Mouse (Mus musculus) heart, postnatal 10 days (tissue): ENCODE data around the gene Ift27. TPM values are rescaled to one million over a fixed set of nuclear protein-coding genes. Genes with fewer than 3 reads are reported as not detected.
A peak's percentile ranks its signal among the peaks of the same experiment; 100 is the strongest.

ENCODE experiments used
- DNase-seq, 2 experiments: peaks; one replicate each; pipeline ENCODE4 v3.0.0; 2021
- intact Hi-C: fragments of 180-260 bp; cut with DNase I; formaldehyde crosslinking; loops from one replicate; pipeline ENCODE4 v1.15.1; 2025
- total RNA-seq, 2 experiments: library from RNA; stranded (reverse); gene quantifications; 2 replicates each; pipeline ENCODE4 v1.2.3; 2021

The Ift27 gene
- 10 to 100 TPM; 14.2 to 20.7 TPM for total RNA-seq

GRCm38 (mm10) chr15:78173972-78174886 lies at the start of gene Ift27:
Gene Ift27, minus strand, starts transcription at chr15:78174107.
- intact Hi-C loops, result loop anchor here (5.0 kb wide), 1 partner anchor 202 kb away; the partner anchor contains the start of gene Eif3d

DNA sequence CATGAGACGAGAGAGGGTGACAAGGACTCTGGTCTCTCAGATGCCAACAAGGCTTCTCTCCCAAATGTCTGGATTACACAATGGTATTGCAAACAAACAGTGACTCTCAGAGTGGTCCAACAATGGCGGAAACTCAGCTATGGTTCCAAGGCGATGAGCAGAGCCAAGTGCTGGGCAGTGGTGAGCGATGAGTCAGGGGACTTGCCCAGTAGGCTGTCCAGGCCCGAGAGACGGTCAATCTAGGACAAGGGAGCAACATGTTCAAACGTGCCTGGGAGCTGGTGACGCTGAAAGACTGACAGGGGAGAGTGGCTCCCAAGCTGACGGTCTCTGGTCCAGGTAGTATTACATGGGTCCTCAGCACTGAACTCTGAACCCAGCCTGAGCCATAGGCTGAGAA lies 41.4 kb upstream of the Ift27 start:
- intact Hi-C loops, result no loop called here
- DNase-seq, result no peak

More at GRCm38 (mm10) chr15:78173972-78174886, at the start of gene Ift27:
- DNase-seq, result peak; percentile 98 to 99

GRCm38 (mm10) chr15:78211367-78211766 lies 37.5 kb upstream of the Ift27 start:
- intact Hi-C loops, result no loop called here
- no peak for DNase-seq

GRCm38 (mm10) chr15:78210203-78210602 lies 36.3 kb upstream of the Ift27 start:
- intact Hi-C loops, result no loop called here

DNA sequence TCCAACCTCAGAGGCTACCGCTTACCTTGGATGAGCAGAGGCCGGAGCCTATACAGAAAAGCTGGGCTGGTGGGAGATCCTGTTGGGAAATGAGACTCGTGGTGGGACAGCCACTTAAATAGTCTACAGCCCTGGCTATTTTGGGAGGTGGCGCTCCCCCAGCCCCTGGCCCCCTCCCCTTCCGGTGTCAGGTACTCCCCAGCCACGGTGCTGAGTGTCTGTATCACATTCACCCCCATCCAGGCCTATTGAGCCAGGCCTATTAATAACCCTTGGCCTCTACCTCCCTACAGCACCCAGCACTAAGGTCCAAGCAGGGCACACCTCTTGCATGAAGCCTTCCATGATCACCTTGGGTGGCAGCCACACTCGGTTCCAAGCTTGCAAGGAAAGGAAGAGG lies 32.4 kb upstream of the Ift27 start, which contains the start of gene Pvalb:
Pvalb (minus strand) TSS at position 89 of the 400 bp plus-strand sequence.
- DNase-seq, result no peak
- intact Hi-C loops, result no loop called here

More at GRCm38 (mm10) chr15:78210203-78210602, 36.3 kb upstream of the Ift27 start:
- no peak for DNase-seq

DNA sequence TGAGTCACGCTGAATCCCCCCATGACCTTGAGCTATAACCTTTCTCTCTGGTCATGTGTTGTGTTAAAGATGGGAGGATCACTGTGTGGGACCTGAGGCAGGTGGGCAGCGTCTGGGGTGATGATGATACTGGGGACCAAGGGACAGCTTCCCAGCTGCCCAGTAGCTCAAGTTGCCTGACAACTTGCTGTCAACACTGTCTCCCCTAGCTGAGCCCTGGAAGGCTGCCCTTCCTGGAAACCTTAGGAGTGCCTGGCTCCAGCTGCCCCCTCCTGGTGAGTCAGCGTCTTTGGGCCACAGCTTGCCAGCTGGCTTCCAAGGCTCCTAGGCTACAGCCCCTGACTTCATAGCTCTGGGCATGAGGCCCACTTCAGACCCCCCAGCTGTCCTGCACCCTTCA lies 31.3 kb upstream of the Ift27 start:
- intact Hi-C loops, result no loop called here
- DNase-seq, result peak; percentile 47 to 59

- intact Hi-C loops, result no loop called here
- peak; percentile 36 to 45 for DNase-seq
These were observed 30.3 kb upstream of the Ift27 start for GRCm38 (mm10) chr15:78204053-78204847.

- intact Hi-C loops, result no loop called here
- no peak for DNase-seq
These were observed 21.4 kb upstream of the Ift27 start for GRCm38 (mm10) chr15:78195096-78195880.

DNA sequence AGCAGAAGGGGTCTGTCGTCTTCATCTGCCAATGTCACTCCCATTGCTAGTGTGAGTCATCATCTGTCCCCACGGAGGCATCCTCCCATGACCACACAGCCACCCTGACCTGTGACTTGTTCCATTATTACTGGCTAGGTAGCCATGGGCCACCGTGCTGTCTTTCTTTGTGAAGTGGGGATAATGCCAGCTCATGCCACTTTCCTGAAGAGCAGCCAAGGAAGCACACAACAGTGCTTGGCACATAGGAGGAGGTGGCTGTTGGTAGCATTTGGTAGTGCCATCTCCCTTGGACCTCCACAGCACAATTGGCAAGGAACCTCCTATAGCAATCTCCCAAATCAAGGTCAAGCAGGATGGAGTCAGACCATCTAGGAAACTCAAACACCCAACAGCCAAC lies 20.4 kb upstream of the Ift27 start:
- intact Hi-C loops, result no loop called here
- no peak for DNase-seq

DNA sequence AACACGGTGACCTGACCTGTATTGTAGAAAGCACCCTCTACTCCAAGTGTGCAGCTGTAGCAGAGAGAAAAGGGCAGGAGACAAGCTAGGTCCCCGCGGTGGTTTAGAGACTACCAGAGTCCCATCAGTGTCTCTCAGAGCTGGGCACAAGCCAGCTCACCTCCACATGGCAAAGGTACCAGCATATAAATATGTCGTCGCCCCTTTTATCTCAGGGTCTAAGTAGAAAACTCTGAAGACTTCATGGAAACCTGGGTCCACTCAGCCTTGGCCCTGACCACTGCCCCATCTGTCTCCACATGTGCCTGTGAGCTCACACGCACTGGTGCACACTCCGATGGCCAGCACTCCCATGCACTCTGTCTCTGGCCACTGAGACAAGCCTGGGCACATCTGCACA lies 15.7 kb upstream of the Ift27 start:
- intact Hi-C loops, result no loop called here
- DNase-seq, result no peak

GRCm38 (mm10) chr15:78188546-78188945 lies 14.6 kb upstream of the Ift27 start:
- intact Hi-C loops, result no loop called here
- no peak for DNase-seq

DNA sequence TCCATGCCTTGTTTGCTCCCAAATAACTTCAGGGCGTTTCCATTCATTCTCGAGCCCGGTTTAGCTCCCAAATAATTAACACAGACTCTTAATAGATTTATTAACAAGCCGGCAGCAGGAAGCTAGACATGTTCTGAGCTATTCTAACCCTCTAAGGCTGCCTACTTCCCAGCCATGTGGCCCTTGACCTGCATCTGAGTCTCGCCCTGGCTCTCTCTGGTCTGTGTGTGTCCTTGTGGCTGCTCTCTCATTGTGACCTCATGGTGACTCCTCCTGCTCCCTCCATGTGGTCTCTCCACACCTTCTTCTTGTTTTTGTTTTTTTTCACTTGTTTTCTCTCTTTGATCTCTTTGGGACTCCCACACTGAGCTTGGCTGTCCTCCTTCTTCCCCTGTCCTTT lies 13.0 kb upstream of the Ift27 start:
- DNase-seq, result no peak
- intact Hi-C loops, result no loop called here

DNA sequence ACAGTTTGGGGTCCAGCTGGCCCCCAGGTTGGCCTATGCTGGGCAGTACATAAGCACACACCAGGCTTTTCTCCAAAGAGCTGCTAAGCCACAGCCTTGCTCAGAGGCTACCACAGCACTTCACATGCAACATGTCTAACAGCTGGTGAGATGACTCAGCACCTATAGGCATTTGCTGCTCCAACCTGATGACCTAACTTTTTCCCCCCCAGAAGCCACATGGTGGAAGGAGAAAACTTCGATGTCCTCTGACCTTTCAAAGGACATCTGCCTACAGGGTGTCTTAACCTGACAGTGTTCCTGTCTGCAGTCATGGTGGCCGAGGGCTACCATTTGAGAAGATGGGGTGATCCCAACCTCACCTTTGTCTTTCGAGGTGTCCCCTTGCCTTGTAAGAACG lies 11.7 kb upstream of the Ift27 start:
- intact Hi-C loops, result no loop called here
- no peak for DNase-seq

DNA sequence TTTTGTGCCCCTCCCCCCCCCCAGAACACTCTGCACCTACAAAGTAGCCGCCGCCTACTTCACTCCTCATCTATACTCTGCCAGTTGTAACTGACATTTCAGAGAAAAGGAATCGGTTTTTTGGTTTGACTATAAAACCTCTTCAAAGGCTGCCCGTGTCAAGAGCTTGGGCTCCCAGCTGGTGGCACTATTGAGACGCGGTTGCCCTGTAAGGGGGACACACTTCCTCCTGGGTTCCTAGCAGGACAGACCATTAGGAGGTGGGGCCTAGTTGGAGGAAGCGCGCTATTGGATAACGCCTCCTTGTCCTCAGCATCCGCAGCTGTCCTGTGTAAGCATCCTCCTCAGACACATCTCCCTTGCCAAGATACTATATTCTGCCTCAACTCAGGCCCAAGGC lies 10.9 kb upstream of the Ift27 start:
- peak; percentile 32 to 62 for DNase-seq
- intact Hi-C loops, result no loop called here

DNA sequence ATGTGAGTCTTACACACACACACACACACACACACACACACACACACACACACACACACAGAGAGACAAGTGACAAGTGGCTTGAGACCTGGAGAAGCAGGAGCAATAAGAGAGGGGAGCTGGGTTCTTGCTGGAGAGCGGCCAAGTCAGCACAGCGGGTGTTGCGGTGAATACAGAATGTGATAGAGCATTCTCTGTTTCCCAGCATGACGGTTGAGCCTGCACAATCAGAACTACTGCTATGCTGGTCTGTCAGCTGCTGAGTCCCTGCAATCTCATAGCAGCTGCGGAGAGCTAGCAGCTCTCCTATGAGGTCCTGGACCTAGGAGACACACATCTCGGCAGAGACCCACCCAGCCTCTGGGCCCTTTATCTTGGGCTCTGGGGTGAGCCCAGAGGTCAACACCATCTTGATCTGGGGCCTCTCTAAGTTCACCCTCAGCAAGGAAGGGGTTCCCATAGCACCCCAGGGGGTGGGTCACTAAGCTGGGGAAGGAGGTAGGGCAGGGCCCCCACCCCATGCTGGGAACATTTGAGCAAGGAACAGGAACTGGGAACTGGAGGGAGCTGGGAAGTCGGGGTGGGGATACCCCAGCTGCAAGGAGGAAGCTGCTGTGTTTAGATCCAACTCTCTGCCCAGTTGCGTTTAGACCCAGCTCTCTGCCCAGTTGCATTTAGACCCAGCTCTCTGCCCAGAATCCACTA lies 7.9 kb upstream of the Ift27 start:
- intact Hi-C loops, result no loop called here
- no peak for DNase-seq

DNA sequence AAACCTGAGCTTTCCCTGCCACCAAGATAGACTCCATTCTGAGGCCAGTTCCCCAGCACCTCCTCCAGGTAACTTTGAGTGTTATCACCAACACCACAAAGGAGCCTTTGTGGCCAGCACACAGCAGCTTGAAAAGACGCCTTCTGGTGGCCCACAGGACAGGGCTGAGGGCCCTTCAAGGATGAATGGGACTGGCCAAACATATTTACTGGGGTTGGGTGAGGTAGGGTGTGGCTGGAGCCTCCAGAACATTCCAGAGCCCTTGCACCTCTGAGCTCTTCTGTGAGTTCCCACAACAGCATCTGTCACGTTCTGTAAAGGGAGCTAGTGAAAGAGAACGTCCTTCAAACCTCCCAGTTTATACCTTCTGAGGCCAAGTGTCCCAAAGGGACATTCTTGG lies 5.9 kb upstream of the Ift27 start:
- no peak for DNase-seq
- intact Hi-C loops, result loop anchor here (2.0 to 5.0 kb wide), 4 partner anchors 59 to 353 kb away; partner anchors contain the start of gene C1qtnf6

DNA sequence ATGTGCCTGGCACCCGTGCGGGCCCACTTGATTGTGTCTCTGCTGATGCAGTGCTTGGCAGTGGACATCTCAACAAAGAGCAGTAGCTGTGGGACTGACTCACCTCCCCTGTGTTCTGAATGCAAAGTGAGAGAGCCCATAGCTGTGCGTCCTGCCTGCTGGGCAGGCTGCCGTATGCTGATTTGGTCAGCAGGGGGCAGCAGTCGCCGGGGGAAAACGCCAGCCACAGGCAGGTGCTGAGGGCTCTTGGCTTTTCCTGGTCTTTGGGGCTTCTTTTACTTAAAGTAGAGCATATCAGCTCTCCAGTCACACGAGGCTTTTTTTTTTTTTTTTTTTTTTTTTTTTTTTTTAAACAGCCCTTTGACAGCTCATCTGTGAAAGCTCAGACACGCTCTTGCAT lies 4.5 kb upstream of the Ift27 start:
- intact Hi-C loops, result loop anchor here (2.0 to 5.0 kb wide), 4 partner anchors 60 to 354 kb away; partner anchors contain the start of gene C1qtnf6
- DNase-seq, result peak; percentile 82 to 87

GRCm38 (mm10) chr15:78177257-78177656 lies 3.4 kb upstream of the Ift27 start:
- DNase-seq, result no peak
- intact Hi-C loops, result loop anchor here (5.0 kb wide), 2 partner anchors 245 to 355 kb away; partner anchors contain the start of gene C1qtnf6

GRCm38 (mm10) chr15:78174887-78175245 lies 959 bp upstream of the Ift27 start:
- DNase-seq, result no peak

More at GRCm38 (mm10) chr15:78174887-78175245, 959 bp upstream of the Ift27 start:
- intact Hi-C loops, result loop anchor here (5.0 kb wide), 3 partner anchors 203 to 357 kb away; partner anchors contain the start of genes C1qtnf6 and Eif3d
